Mouse (Mus musculus) liver, embryonic 14.5 days (tissue): ENCODE data around the gene Abraxas1. TPM values are rescaled to one million over a fixed set of nuclear protein-coding genes. Genes with fewer than 3 reads are reported as not detected.

Experiments used
- ATAC-seq: fragments of 200-750 bp; cut with Nextera tagmentation; 2 replicates; pipeline ENCODE4 v1.8.0; 2017; ENCODE audit warnings: moderate number of reproducible peaks, mild to moderate bottlenecking, moderate library complexity; ENCODE audit not compliant: insufficient read depth
- DNase-seq, 3 experiments: peaks; one replicate each; pipeline ENCODE4 v3.0.0-alpha.2; 2012 to 2013; ENCODE audit warnings: low read depth in 3 of 3, low spot score in 3 of 3
- H3K27ac ChIP-seq: fragments of 300-500 bp; sonication (generic); 2 replicates; pipeline ENCODE4 v1.5.1; 2014; ENCODE audit warnings: moderate library complexity, mild to moderate bottlenecking, control low read depth, inconsistent platforms
- H3K27me3 ChIP-seq: fragments of 300-500 bp; sonication (generic); 2 replicates; pipeline ENCODE4 v1.6.1; 2014; ENCODE audit warnings: mild to moderate bottlenecking, low read length, moderate library complexity; ENCODE audit not compliant: control insufficient read depth, insufficient read depth
- H3K36me3 ChIP-seq: fragments of 300-500 bp; sonication (generic); replicated peaks from 2 replicates; pipeline ENCODE4 v1.6.1; 2014; ENCODE audit warnings: low read depth; ENCODE audit not compliant: control insufficient read depth, insufficient read depth
- H3K4me1 ChIP-seq, 2 experiments: fragments of 200-500 bp in 1 of 2; fragments of 300-500 bp in 1 of 2; sonication (generic) in 1 of 2; replicated peaks; 2 replicates each; pipeline ENCODE4 v1.6.1; 2012 to 2014; ENCODE audit warnings: antibody characterized with exemption in 1 of 2, inconsistent platforms in 1 of 2, low read length in 1 of 2; ENCODE audit not compliant: control insufficient read depth in 2 of 2, insufficient read depth in 2 of 2
- H3K4me2 ChIP-seq: fragments of 300-500 bp; sonication (generic); 2 replicates; pipeline ENCODE4 v1.6.1; 2014; ENCODE audit warnings: low read depth, mild to moderate bottlenecking, control low read depth, moderate library complexity
- H3K4me3 ChIP-seq, 2 experiments: fragments of 200-500 bp in 1 of 2; fragments of 300-500 bp in 1 of 2; sonication (generic) in 1 of 2; 2 replicates each; pipeline ENCODE4 v1.5.1; 2012 to 2014; ENCODE audit warnings: low read depth in 2 of 2, low read length in 2 of 2, mild to moderate bottlenecking in 2 of 2, control low read depth in 1 of 2, inconsistent platforms in 1 of 2, moderate library complexity in 1 of 2; ENCODE audit not compliant: insufficient read depth in 1 of 2
- H3K9ac ChIP-seq: fragments of 300-500 bp; sonication (generic); replicated peaks from 2 replicates; pipeline ENCODE4 v1.6.1; 2014; ENCODE audit warnings: mild to moderate bottlenecking, control low read depth, moderate library complexity
- H3K9me3 ChIP-seq: fragments of 300-500 bp; sonication (generic); 2 replicates; pipeline ENCODE4 v1.6.1; 2016; ENCODE audit warnings: low read length, mixed read lengths; ENCODE audit not compliant: control insufficient read depth
- CTCF ChIP-seq: IDR thresholded peaks from 2 replicates; pipeline ENCODE4 v1.5.1; 2016; ENCODE audit warnings: antibody characterized with exemption, low read depth, control low read depth
- EP300 ChIP-seq: IDR thresholded peaks from 2 replicates; pipeline ENCODE4 v1.6.1; 2016; ENCODE audit warnings: antibody characterized with exemption, low read depth
- WGBS: fragments of 180-500 bp; shearing (Covaris S2); extraction: QIAGEN DNeasy Blood & Tissue Kit; methylation state at CpG from one replicate; pipeline ENCODE4 v1.1.7; 2014; ENCODE audit not compliant: insufficient replicate concordance; 5-methylcytosine and 5-hydroxymethylcytosine counted together
- polyA plus RNA-seq, 2 experiments: library from polyadenylated mRNA; depleted of rRNA in 1 of 2; stranded (reverse) in 1 of 2; unstranded in 1 of 2; fragments of >200 nt; fragmentation: Nextera tagmentation in 1 of 2; extraction: Ambion mirVana in 1 of 2; gene quantifications; 2 replicates each; pipeline versions ENCODE4 v1.2.1 to v1.2.3; 2012 to 2014

The Abraxas1 gene
- polyA plus RNA-seq, 2 experiments: 10.4 to 11.5 TPM

DNA sequence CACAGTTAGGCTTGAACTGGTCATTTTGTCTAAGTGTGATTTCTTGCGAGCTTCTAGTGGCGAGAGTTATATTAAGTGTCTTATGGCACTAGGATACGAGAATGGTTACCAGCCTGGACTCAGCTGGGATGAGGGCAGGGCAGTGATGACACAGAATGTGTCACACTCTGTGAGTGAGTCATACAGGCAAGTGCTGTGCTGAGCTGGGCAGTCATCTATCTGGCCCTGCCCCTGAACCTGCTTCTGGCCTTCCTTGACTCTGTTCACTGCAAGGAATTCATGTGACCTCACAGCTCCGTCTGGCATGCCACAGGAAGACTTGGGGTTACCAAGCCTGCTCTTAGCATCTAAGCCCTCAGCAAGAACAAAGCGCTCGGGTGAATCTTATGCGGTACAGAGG is 41.0 kb upstream of the Abraxas1 start:
- no peaks in the 10 kb centered on the region for H3K36me3 ChIP-seq
- H3K27me3 ChIP-seq: no peaks in the 10 kb centered on the region
- no peak overlapping the region for H3K4me3 ChIP-seq
- no peak for TF ChIP-seq EP300
- TF ChIP-seq CTCF: no peak
- no peaks in the 10 kb centered on the region for H3K9me3 ChIP-seq
- ATAC-seq: no peak
- peaks cover 0 to 5% of the 10 kb centered on the region in 2 experiments; a peak in 2 of 4 replicates for H3K4me1 ChIP-seq
- 59% methylated on average over 7 of the region's 7 CpGs for WGBS
- no peak for DNase-seq
- no peak overlapping the region for H3K9ac ChIP-seq
- no peak overlapping the region for H3K27ac ChIP-seq
- no peak overlapping the region for H3K4me2 ChIP-seq

DNA sequence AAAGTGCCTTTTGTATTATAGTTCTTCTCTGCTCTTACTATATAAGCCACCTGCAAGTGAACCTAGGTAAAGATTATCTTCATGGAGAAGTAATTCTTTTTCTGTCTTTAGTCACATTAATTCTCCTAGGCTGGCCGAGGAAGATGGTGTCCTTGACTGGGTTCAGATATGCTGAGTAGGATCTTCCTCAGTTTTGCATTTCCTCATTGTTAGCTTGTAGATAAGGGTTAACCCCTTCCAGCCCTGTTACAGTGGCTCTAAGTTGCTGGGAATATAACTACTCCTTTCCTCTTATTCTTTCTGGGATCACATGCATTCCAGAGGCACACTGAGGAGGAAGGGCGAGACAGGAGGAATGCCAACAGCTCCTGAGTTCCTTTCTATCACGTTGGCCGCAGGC is 40.4 kb upstream of the Abraxas1 start:
- no peak overlapping the region for H3K4me3 ChIP-seq
- H3K27ac ChIP-seq: no peak overlapping the region
- DNase-seq: no peak
- H3K27me3 ChIP-seq: no peaks in the 10 kb centered on the region
- TF ChIP-seq CTCF (no peak), EP300 (no peak)
- H3K9me3 ChIP-seq: no peaks in the 10 kb centered on the region
- peaks cover 0 to 7% of the 10 kb centered on the region in 2 experiments; a peak in 2 of 4 replicates for H3K4me1 ChIP-seq
- H3K9ac ChIP-seq: no peak overlapping the region
- no peaks in the 10 kb centered on the region for H3K36me3 ChIP-seq
- 36% methylated on average over 4 of the region's 4 CpGs for whole genome bisulfite sequencing
- H3K4me2 ChIP-seq: no peak overlapping the region
- no peak for ATAC-seq

DNA sequence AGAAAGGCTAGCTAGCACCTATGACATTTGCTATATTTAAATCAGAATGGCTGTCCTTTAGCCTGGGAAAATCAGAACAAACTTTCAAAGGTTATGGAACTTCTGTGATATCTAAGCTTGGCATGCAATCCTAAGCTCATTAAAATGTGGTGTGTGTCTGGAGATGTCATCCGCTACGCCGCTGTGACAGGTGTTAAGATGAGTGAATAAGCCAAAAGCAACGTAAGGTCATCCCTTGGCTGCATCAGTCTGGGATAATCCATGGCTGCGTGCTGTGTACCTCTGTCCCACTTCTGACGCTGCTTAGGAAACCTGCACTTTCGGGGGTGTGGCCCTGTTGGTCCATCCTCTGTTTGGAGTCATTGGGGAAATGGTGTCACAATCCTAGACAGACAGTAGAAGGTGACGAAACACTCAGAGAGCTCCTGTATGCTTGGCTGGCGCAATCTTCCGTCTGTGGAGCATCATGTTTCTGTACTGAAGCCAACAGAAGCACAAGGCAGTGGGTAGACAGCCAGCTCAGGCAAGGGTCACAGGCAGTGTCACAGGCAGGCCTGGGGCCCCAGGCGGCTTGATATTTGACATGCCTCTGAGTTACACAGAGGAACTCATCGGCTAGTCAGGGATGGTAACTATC is 39.8 kb upstream of the Abraxas1 start:
- WGBS: 52% methylated on average over 12 of the region's 12 CpGs
- Histone ChIP-seq H3K36me3 (no peaks in the 10 kb centered on the region), H3K27ac (no peak overlapping the region), H3K9ac (no peak overlapping the region), H3K4me2 (no peak overlapping the region), H3K27me3 (no peaks in the 10 kb centered on the region), H3K4me1 (peaks cover 0 to 7% of the 10 kb centered on the region in 2 experiments; a peak in 2 of 4 replicates), H3K4me3 (no peak overlapping the region), H3K9me3 (no peaks in the 10 kb centered on the region)
- peak; percentile 35; the same call in 1 of the 2 replicates for TF ChIP-seq EP300
- no peak for TF ChIP-seq CTCF
- peak; percentile 80 for ATAC-seq
- DNase-seq: peak; percentile 37 to 56 (median 37)

DNA sequence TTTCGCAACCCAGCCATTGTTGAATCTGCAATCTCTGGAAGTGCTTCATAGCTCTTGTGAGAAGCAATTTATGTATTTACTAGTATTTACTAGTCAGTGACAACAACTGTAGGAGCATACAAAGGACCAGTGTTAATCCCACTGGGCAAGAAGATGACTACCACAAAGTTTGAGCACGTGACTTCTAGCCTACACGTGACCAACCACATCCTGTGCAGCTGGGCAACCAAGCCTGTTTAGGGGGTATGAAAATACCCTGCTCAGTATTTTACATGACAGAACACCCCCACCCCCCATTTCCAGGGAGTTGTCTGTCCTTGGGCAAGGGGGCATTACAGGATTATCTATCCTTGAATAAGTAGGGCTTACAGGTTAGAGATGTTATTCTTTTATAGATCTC is 35.8 kb upstream of the Abraxas1 start:
- ATAC-seq: no peak
- Histone ChIP-seq H3K36me3 (no peaks in the 10 kb centered on the region), H3K4me1 (peaks cover 0 to 5% of the 10 kb centered on the region in 2 experiments; a peak in 2 of 4 replicates), H3K4me2 (no peak overlapping the region), H3K27me3 (no peaks in the 10 kb centered on the region), H3K9me3 (no peaks in the 10 kb centered on the region), H3K27ac (no peak overlapping the region), H3K4me3 (no peak overlapping the region), H3K9ac (no peak overlapping the region)
- DNase-seq: no peak
- 41% methylated on average over 3 of the region's 3 CpGs for WGBS
- no peak for TF ChIP-seq CTCF
- no peak for TF ChIP-seq EP300

DNA sequence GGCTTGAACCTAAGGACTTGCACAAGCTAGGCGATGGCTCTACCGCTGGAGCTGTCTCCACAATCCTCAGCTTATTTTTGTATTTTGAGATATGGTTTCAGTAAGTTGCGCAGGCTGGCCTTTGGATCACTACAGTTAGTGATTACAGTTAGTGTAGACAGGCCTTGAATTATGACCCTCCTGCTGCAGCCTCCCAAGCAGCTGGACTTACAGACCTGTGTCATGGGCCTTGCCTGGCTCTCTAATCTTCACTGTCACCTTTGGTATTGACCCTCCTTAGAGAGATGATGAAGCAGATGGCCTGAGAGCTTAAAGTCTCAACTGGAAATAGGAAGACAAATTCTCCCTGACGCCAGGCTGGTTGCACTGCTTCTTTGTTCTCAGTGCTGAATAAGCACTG is 33.2 kb upstream of the Abraxas1 start:
- Histone ChIP-seq H3K27me3 (no peaks in the 10 kb centered on the region), H3K36me3 (no peaks in the 10 kb centered on the region), H3K4me3 (no peak overlapping the region), H3K4me2 (no peak overlapping the region), H3K9ac (no peak overlapping the region), H3K9me3 (no peaks in the 10 kb centered on the region), H3K4me1 (0 out of 4 replicates have a peak, but pooled peaks cover 0 to 2% of the 10 kb centered on the region in 2 experiments), H3K27ac (no peak overlapping the region)
- no peak for TF ChIP-seq EP300
- no peak for TF ChIP-seq CTCF
- 73% methylated on average over 4 of the region's 4 CpGs for WGBS
- ATAC-seq (no peak), DNase-seq (no peak)
